Mouse (Mus musculus) heart, embryonic 10.5 days (tissue): ENCODE data around the gene Tex11. TPM values are rescaled to one million over a fixed set of nuclear protein-coding genes. Genes with fewer than 3 reads are reported as not detected.
"Not testable (repeated sequence)": the region's sequence is repeated elsewhere in the genome, so short reads cannot be mapped to it uniquely, and the experiment has no call there.

Experiments
- DNase-seq: peaks from one replicate; pipeline ENCODE4 v3.0.0-alpha.2; 2017; ENCODE audit warnings: low spot score
- H3K27ac ChIP-seq: fragments of 300-500 bp; sonication (generic); 2 replicates; pipeline ENCODE4 v1.5.1; 2016; ENCODE audit warnings: mild to moderate bottlenecking
- H3K27me3 ChIP-seq: fragments of 300-500 bp; sonication (generic); 2 replicates; pipeline ENCODE4 v1.6.1; 2016; ENCODE audit warnings: mild to moderate bottlenecking; ENCODE audit not compliant: poor library complexity, insufficient read depth, severe bottlenecking
- H3K36me3 ChIP-seq: fragments of 300-500 bp; sonication (generic); 2 replicates; pipeline ENCODE4 v1.6.1; 2016; ENCODE audit warnings: mild to moderate bottlenecking, moderate library complexity
- H3K4me1 ChIP-seq: fragments of 300-500 bp; sonication (generic); 2 replicates; pipeline ENCODE4 v1.6.1; 2016; ENCODE audit warnings: mild to moderate bottlenecking
- H3K4me3 ChIP-seq: fragments of 300-500 bp; sonication (generic); 2 replicates; pipeline ENCODE4 v1.5.1; 2016; ENCODE audit warnings: mild to moderate bottlenecking, moderate library complexity
- H3K9me3 ChIP-seq: fragments of 300-500 bp; sonication (generic); 2 replicates; pipeline ENCODE4 v1.6.1; 2016; ENCODE audit warnings: mild to moderate bottlenecking, moderate library complexity
- WGBS: fragments of 180-500 bp; shearing (Covaris S2); methylation state at CpG from one replicate; pipeline ENCODE4 v1.1.7; 2016; 5-methylcytosine and 5-hydroxymethylcytosine counted together
- polyA plus RNA-seq: library from polyadenylated mRNA; unstranded; fragments of >200 nt; fragmentation: Nextera tagmentation; extraction: Ambion mirVana; gene quantifications from 2 replicates; pipeline ENCODE4 v1.2.1, GENCODE M21; 2016

Tex11 gene
- polyA plus RNA-seq, result 0.15 and 0.31 TPM in 2 replicates

DNA sequence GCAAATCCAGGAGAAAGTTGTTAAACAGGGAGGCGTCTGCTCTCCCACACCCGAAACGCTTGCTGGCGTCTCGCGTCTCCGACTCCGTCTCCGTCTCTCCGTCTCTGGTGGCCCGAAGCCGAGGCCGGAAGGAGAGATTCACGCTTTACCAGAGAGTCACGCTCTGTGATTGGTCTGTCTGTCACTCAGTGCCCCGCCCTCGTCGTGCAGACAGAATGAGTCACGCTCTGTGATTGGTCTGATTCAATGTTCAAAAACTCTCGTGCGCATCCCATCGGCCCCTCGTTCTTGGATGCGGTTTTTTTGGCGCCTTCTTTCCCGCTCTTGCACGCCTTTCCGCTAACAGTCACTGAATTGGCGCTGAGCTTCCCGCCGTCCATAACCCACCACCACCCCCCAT, at the start of gene Tex11:
Gene Tex11, minus strand, starts transcription at position 127 of the 400 bp plus-strand sequence.
- Histone ChIP-seq H3K4me1 (no peaks in the 10 kb centered on the region), H3K9me3 (0 out of 2 replicates have a peak, but pooled peaks cover 4% of the 10 kb centered on the region), H3K27me3 (no peaks in the 10 kb centered on the region; the same call in 1 of the 2 replicates), H3K27ac (no peak within 1 kb of the TSS), H3K36me3 (no peaks in the 10 kb centered on the region), H3K4me3 (no peak within 1 kb of the TSS)
- no peak for DNase-seq
- WGBS, result 82% methylated on average over 31 of the region's 31 CpGs

DNA sequence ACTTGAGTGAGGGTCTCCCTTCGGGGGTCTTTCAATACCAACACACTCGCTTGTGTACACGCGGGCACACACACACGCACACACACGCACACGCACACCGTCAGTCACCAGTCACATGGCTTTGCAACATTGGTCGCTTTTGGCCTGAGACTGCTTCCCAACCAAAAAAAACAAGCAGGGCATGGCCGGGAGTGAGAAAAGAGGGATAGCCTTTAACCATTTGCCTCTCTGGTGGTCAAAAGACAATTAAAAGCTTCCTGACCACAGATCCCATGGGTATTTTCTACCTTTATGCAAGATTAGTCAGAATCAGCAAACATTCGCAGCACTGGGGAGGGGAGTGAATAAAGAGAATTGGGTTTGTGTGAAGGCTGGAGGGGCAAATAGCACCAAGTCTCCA, 26.5 kb upstream of the Tex11 start, which contains the start of gene Slc7a3:
Gene Slc7a3, minus strand, starts transcription at position 101 of the 400 bp plus-strand sequence.
- Histone ChIP-seq H3K4me3 (peak within 1 kb of the TSS; percentile 53), H3K36me3 (no peaks in the 10 kb centered on the region), H3K27me3 (peaks cover 32% of the 10 kb centered on the region), H3K9me3 (no peaks in the 10 kb centered on the region), H3K27ac (no peak within 1 kb of the TSS), H3K4me1 (no peaks in the 10 kb centered on the region)
- DNase-seq, result no peak
- 32% methylated on average over 11 of the region's 11 CpGs for WGBS

DNA sequence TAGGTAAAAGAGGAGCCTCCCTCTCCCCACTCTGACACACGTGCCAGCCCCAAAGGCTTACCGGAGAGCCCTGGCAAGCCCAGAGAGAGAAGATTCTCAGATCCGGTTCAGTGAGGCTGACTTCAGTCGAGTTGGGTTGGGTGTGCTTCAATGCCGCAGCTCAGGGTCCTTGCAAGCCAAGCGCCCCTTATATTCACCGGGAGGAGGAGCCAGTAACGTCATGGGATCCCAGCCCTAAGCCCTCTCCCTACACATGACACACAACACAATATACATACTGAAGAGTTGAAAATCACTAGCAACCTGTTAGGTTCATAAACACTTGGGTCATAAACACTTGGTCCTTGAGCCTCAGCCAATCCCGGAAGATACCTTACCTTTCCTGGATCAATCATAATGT, 25.7 kb upstream of the Tex11 start:
- H3K27ac ChIP-seq, H3K36me3 ChIP-seq, H3K4me1 ChIP-seq, H3K9me3 ChIP-seq, DNase-seq: not testable (repeated sequence)
- Histone ChIP-seq H3K27me3 (peaks cover 32% of the 10 kb centered on the region), H3K4me3 (peak overlapping the region; percentile 53)
- 10% methylated on average over 9 of the region's 9 CpGs for WGBS

GRCm38 (mm10) chrX:101084192-101084591, 24.7 kb upstream of the Tex11 start:
- WGBS, result 60% methylated on average over 2 of the region's 2 CpGs
- H3K27ac ChIP-seq, result no peak overlapping the region
- H3K9me3 ChIP-seq, result no peaks in the 10 kb centered on the region
- DNase-seq, result no peak
- H3K27me3 ChIP-seq, result peaks cover 32% of the 10 kb centered on the region
- no peak overlapping the region; the same call in 1 of the 2 replicates for H3K4me3 ChIP-seq
- no peaks in the 10 kb centered on the region for H3K4me1 ChIP-seq
- H3K36me3 ChIP-seq, result no peaks in the 10 kb centered on the region

GRCm38 (mm10) chrX:101065245-101065644, 5.8 kb upstream of the Tex11 start:
- 72% methylated on average over 1 of the region's 1 CpGs for WGBS
- H3K27me3 ChIP-seq, result no peaks in the 10 kb centered on the region; the same call in 1 of the 2 replicates
- no peak overlapping the region for H3K27ac ChIP-seq
- H3K9me3 ChIP-seq, result no peaks in the 10 kb centered on the region
- no peaks in the 10 kb centered on the region for H3K36me3 ChIP-seq
- no peak for DNase-seq
- H3K4me1 ChIP-seq, result no peaks in the 10 kb centered on the region
- no peak overlapping the region for H3K4me3 ChIP-seq

DNA sequence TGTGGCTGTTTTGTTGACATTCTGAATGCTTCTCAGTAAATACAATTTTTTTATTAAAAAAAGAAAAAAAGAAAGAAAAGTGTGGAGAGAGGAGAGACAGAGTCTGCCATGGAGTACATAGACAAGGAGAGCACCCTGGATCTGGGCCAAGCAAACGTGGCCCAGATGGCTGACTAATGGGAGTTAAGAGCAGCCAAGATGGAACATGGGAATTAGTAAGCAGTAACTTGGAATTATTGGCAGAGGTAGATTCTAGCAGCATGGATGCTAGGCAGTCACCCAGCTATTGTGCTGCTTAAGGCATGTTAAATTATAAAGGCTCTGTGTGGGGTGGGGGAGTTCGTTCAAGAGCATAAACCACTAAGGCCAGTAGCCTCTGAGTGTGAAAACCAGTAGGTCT, 4.0 kb upstream of the Tex11 start:
- H3K9me3 ChIP-seq, result 0 out of 2 replicates have a peak, but pooled peaks cover 4% of the 10 kb centered on the region
- H3K4me1 ChIP-seq, result no peaks in the 10 kb centered on the region
- no peaks in the 10 kb centered on the region; the same call in 1 of the 2 replicates for H3K27me3 ChIP-seq
- DNase-seq, result no peak
- no peak overlapping the region for H3K4me3 ChIP-seq
- no peaks in the 10 kb centered on the region for H3K36me3 ChIP-seq
- no peak overlapping the region for H3K27ac ChIP-seq
- WGBS, result 69% methylated on average over 2 of the region's 2 CpGs

- DNase-seq, result no peak
- 44% methylated on average over 2 of the region's 2 CpGs for WGBS
Observed at GRCm38 (mm10) chrX:100943640-100944039, 115.8 kb downstream of the Tex11 start.

GRCm38 (mm10) chrX:100839211-100839610, 220.3 kb downstream of the Tex11 start:
- no peak overlapping the region for H3K27ac ChIP-seq
- no peaks in the 10 kb centered on the region for H3K9me3 ChIP-seq
- H3K4me1 ChIP-seq, result no peaks in the 10 kb centered on the region
- H3K27me3 ChIP-seq, result peaks cover 11% of the 10 kb centered on the region; the same call in 1 of the 2 replicates
- no peak for DNase-seq
- no peaks in the 10 kb centered on the region for H3K36me3 ChIP-seq
- H3K4me3 ChIP-seq, result no peak overlapping the region

More at GRCm38 (mm10) chrX:100943640-100944039, 115.8 kb downstream of the Tex11 start:
- Histone ChIP-seq H3K4me3 (no peak overlapping the region), H3K36me3 (no peaks in the 10 kb centered on the region), H3K27ac (no peak overlapping the region), H3K27me3 (no peaks in the 10 kb centered on the region), H3K4me1 (no peaks in the 10 kb centered on the region), H3K9me3 (no peaks in the 10 kb centered on the region)

DNA sequence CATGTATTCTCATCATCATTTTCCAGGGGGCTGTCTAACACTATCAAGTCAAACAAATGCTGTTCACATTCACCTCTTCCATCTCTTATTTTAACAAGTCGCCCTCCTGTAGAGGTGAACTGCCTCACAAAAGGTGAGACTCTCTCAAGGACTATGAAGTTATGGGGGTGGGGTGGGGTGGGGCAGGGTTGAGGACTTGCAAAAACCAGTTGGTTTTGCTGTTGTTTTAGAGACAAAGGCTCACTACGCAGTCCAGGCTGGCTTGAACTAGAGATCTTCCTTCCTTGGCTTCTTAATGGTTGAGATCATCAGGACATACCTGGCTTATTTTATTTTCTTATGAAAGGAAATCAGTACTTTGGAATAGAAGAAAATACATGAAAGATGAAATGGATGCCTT, 226.7 kb downstream of the Tex11 start:
- Histone ChIP-seq H3K36me3 (no peaks in the 10 kb centered on the region), H3K9me3 (no peaks in the 10 kb centered on the region), H3K4me1 (no peaks in the 10 kb centered on the region), H3K27me3 (0 out of 2 replicates have a peak, but pooled peaks cover 3% of the 10 kb centered on the region), H3K4me3 (no peak overlapping the region), H3K27ac (no peak overlapping the region)
- no peak for DNase-seq
- 72% methylated on average over 2 of the region's 2 CpGs for WGBS

DNA sequence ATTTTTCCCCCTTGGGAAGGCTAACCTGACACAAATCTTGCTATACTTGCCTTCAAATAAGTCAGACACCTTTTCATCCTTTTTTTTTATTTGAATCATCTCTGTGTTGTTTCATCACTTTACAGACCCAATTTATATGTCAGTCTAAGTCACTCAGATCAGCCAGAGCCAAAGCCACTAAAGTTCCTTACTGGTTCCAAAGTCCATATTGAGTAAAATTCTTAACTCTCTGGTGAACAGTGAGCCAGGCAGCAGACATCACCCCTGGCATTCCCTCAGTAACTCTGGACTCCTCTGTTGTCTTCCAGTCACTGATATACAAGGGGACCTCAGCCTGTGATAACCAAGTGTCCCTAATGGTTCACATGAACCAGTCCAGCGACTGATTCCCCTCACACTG, 233.9 kb downstream of the Tex11 start:
- Histone ChIP-seq H3K36me3 (no peaks in the 10 kb centered on the region), H3K4me3 (no peak overlapping the region), H3K4me1 (no peaks in the 10 kb centered on the region), H3K27me3 (no peaks in the 10 kb centered on the region), H3K9me3 (no peaks in the 10 kb centered on the region), H3K27ac (no peak overlapping the region)
- WGBS, result 55% methylated on average over 1 of the region's 1 CpGs
- DNase-seq, result no peak

DNA sequence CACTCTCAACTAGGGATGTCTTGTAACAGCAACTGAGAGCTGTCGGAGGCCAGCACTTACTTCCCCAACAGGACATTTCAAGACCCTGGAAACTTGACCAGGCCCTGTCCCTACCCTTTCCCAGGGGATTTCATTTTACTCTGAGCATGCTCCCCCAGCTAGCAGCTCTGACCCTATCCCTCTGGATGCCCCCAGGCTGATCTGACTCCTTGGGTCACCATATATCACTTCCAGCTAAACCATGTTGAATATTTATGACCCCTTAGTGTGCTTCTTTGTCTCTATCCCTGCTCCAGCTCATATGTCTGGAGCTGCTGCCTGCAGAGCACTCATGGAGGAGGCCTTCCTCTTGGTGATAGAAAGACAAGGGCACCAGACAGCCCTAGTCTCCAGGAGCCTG, 238.3 kb downstream of the Tex11 start:
- Histone ChIP-seq H3K9me3 (no peaks in the 10 kb centered on the region), H3K36me3 (peaks cover 15% of the 10 kb centered on the region; the same call in 1 of the 2 replicates), H3K4me3 (no peak overlapping the region), H3K27me3 (peaks cover 10% of the 10 kb centered on the region; the same call in 1 of the 2 replicates), H3K27ac (no peak overlapping the region), H3K4me1 (no peaks in the 10 kb centered on the region)
- DNase-seq, result no peak
- WGBS, result 78% methylated on average over 1 of the region's 1 CpGs

- WGBS, result 81% methylated on average over 9 of the region's 9 CpGs
- H3K27me3 ChIP-seq, result peaks cover 10% of the 10 kb centered on the region; the same call in 1 of the 2 replicates
- peaks cover 38% of the 10 kb centered on the region; the same call in 1 of the 2 replicates for H3K36me3 ChIP-seq
- H3K9me3 ChIP-seq, result no peaks in the 10 kb centered on the region
- DNase-seq, result no peak
- no peaks in the 10 kb centered on the region for H3K4me1 ChIP-seq
- H3K27ac ChIP-seq, result no peak overlapping the region
- H3K4me3 ChIP-seq, result no peak overlapping the region
Observed at GRCm38 (mm10) chrX:100818681-100819080, 240.8 kb downstream of the Tex11 start.

- WGBS, result 80% methylated on average over 7 of the region's 7 CpGs
- H3K4me1 ChIP-seq, result 0 out of 2 replicates have a peak, but pooled peaks cover under 1% of the 10 kb centered on the region
- no peaks in the 10 kb centered on the region for H3K9me3 ChIP-seq
- no peak overlapping the region for H3K4me3 ChIP-seq
- peaks cover 10% of the 10 kb centered on the region; the same call in 1 of the 2 replicates for H3K27me3 ChIP-seq
- no peak for DNase-seq
- peaks cover 61% of the 10 kb centered on the region for H3K36me3 ChIP-seq
- H3K27ac ChIP-seq, result no peak overlapping the region
Observed at GRCm38 (mm10) chrX:100815766-100816165, 243.7 kb downstream of the Tex11 start.

GRCm38 (mm10) chrX:100814139-100814538, 245.3 kb downstream of the Tex11 start:
- peaks cover 69% of the 10 kb centered on the region for H3K36me3 ChIP-seq
- 80% methylated on average over 8 of the region's 8 CpGs for WGBS
- H3K27me3 ChIP-seq, result peaks cover 7% of the 10 kb centered on the region; the same call in 1 of the 2 replicates
- DNase-seq, result no peak
- 0 out of 2 replicates have a peak, but pooled peaks cover 3% of the 10 kb centered on the region for H3K4me1 ChIP-seq
- H3K9me3 ChIP-seq, result no peaks in the 10 kb centered on the region
- H3K4me3 ChIP-seq, result no peak overlapping the region
- no peak overlapping the region for H3K27ac ChIP-seq
